Mouse (Mus musculus) right cerebral cortex, postnatal 25 days (tissue): Measurements from ENCODE around the gene Grhl1.
A peak's percentile ranks its signal among the peaks of the same experiment; 100 is the strongest.

ENCODE experiments used
- DNase-seq: peaks from one replicate; pipeline ENCODE4 v3.0.0; 2022

Grhl1 gene

GRCm38 (mm10) chr12:24648094-24648493 lies 76.0 kb downstream of the Grhl1 start:
- DNase-seq, result no peak

GRCm38 (mm10) chr12:24650415-24651062 lies 78.5 kb downstream of the Grhl1 start:
- no peak for DNase-seq

- peak; percentile 98 for DNase-seq
Observed at GRCm38 (mm10) chr12:24651063-24651557, 79.0 kb downstream of the Grhl1 start, which contains the start of gene Klf11. Gene Klf11 (plus strand): TSS chr12:24651274.

GRCm38 (mm10) chr12:24651642-24652342 lies 79.7 kb downstream of the Grhl1 start:
- DNase-seq, result peak; percentile 90

GRCm38 (mm10) chr12:24654065-24654862 lies 82.2 kb downstream of the Grhl1 start:
- DNase-seq, result no peak

GRCm38 (mm10) chr12:24656436-24656835 lies 84.4 kb downstream of the Grhl1 start:
- DNase-seq, result no peak

GRCm38 (mm10) chr12:24658998-24659397 lies 86.9 kb downstream of the Grhl1 start:
- DNase-seq, result no peak

GRCm38 (mm10) chr12:24659923-24660322 lies 87.8 kb downstream of the Grhl1 start:
- no peak for DNase-seq

GRCm38 (mm10) chr12:24661100-24661499 lies 89.0 kb downstream of the Grhl1 start:
- no peak for DNase-seq

GRCm38 (mm10) chr12:24662131-24662530 lies 90.0 kb downstream of the Grhl1 start:
- DNase-seq, result no peak
